Mouse (Mus musculus) adrenal gland, postnatal 0 days (tissue): ENCODE data around the gene Hecw1. TPM values are rescaled to one million over a fixed set of nuclear protein-coding genes. Genes with fewer than 3 reads are reported as not detected.

ENCODE experiments used
- polyA plus RNA-seq: library from polyadenylated mRNA; unstranded; fragments of >200 nt; fragmentation: Nextera tagmentation; extraction: Ambion mirVana; gene quantifications from 2 replicates; pipeline ENCODE4 v1.2.1, GENCODE M21; 2015

Gene Hecw1
- polyA plus RNA-seq, result 0.99 and 3.8 TPM in 2 replicates

GRCm38 (mm10) chr13:14522906-14523269 lies at the start of gene Hecw1:
Gene Hecw1, minus strand, starts transcription at chr13:14523228.

Other genes starting within 250 kb of the Hecw1 start
- 257 and 308 TPM in 2 replicates for gene Mrpl32, start 89.9 kb upstream of the Hecw1 start, polyA plus RNA-seq
- gene Psma2, start 90.0 kb upstream of the Hecw1 start, polyA plus RNA-seq, result 240 and 246 TPM in 2 replicates
- 19.5 and 21.1 TPM in 2 replicates for gene AW209491, start 106.9 kb upstream of the Hecw1 start, polyA plus RNA-seq